Mouse (Mus musculus) embryonic facial prominence, embryonic 10.5 days (tissue): ENCODE data around the gene Tradd. TPM values are rescaled to one million over a fixed set of nuclear protein-coding genes. Genes with fewer than 3 reads are reported as not detected.

ENCODE experiments used
- DNase-seq: peaks from one replicate; pipeline ENCODE4 v3.0.0-alpha.2; 2017; ENCODE audit warnings: low spot score
- H3K27ac ChIP-seq: fragments of 300-500 bp; sonication (generic); replicated peaks from 2 replicates; pipeline ENCODE4 v1.5.1; 2016; ENCODE audit warnings: mild to moderate bottlenecking
- H3K27me3 ChIP-seq: fragments of 300-500 bp; sonication (generic); replicated peaks from 2 replicates; pipeline ENCODE4 v1.6.1; 2016; ENCODE audit warnings: low read depth, mild to moderate bottlenecking; ENCODE audit not compliant: poor library complexity, severe bottlenecking
- H3K36me3 ChIP-seq: fragments of 300-500 bp; sonication (generic); replicated peaks from 2 replicates; pipeline ENCODE4 v1.6.1; 2016; ENCODE audit warnings: mild to moderate bottlenecking, moderate library complexity
- H3K4me1 ChIP-seq: fragments of 300-500 bp; sonication (generic); 2 replicates; pipeline ENCODE4 v1.6.1; 2016
- H3K4me3 ChIP-seq: fragments of 300-500 bp; sonication (generic); 2 replicates; pipeline ENCODE4 v1.5.1; 2016; ENCODE audit warnings: mild to moderate bottlenecking, moderate library complexity
- H3K9me3 ChIP-seq: fragments of 300-500 bp; sonication (generic); 2 replicates; pipeline ENCODE4 v1.6.1; 2016; ENCODE audit warnings: mild to moderate bottlenecking
- WGBS: fragments of 180-500 bp; shearing (Covaris S2); methylation state at CpG from one replicate; pipeline ENCODE4 v1.1.7; 2016; 5-methylcytosine and 5-hydroxymethylcytosine counted together
- polyA plus RNA-seq: library from polyadenylated mRNA; unstranded; fragments of >200 nt; fragmentation: Nextera tagmentation; extraction: Ambion mirVana; gene quantifications from 2 replicates; pipeline ENCODE4 v1.2.1, GENCODE M21; 2016

The Tradd gene
- polyA plus RNA-seq, 1 experiment from 2014 or later, result 16.7 TPM

DNA sequence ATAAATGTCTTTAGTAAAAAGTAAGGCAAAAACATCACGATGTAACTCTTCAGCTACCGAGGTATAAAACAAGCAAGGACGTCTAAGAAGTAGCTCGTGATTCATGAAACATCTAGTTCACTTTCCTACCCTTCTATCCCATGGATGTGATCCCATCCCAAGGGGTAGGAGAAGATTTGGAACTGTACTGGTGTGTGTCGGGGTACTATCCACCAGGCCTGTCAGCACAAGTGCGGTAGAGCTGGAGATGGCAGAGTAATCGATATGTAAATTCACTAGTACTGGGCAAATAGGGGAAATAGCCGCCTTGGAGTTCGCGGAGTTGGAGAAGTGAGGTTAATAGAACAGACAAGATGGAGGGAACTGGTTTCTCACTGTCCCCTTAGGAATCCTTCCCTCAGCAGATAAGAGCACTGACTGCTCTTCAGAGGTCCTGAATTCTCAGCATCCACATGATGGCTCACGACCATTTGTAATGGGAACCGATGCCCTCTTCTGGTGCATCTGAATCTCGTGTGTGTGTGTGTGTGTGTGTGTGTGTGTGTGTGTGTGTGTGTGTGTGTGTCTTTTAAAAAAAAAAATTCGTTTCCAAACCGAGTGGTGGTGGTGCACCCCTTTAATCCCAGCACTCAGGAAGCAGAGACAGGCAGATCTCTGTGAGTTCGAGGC, 1.0 kb downstream of the Tradd start:
- H3K4me1 ChIP-seq, result peaks cover 47% of the 10 kb centered on the region
- DNase-seq, result no peak
- peak overlapping the region; percentile 76 for H3K4me3 ChIP-seq
- no peaks in the 10 kb centered on the region for H3K36me3 ChIP-seq
- H3K27me3 ChIP-seq, result peaks cover 100% of the 10 kb centered on the region
- 40% methylated on average over 16 of the region's 16 CpGs for WGBS
- no peak overlapping the region for H3K27ac ChIP-seq
- H3K9me3 ChIP-seq, result peaks cover 4% of the 10 kb centered on the region

GRCm38 (mm10) chr8:105261326-105261980, 3.0 kb downstream of the Tradd start:
- Histone ChIP-seq H3K27ac (no peak overlapping the region), H3K4me1 (peaks cover 32% of the 10 kb centered on the region), H3K27me3 (peaks cover 100% of the 10 kb centered on the region), H3K36me3 (no peaks in the 10 kb centered on the region), H3K4me3 (no peak overlapping the region), H3K9me3 (peaks cover 4% of the 10 kb centered on the region)
- 83% methylated on average over 12 of the region's 12 CpGs for WGBS
- no peak for DNase-seq

DNA sequence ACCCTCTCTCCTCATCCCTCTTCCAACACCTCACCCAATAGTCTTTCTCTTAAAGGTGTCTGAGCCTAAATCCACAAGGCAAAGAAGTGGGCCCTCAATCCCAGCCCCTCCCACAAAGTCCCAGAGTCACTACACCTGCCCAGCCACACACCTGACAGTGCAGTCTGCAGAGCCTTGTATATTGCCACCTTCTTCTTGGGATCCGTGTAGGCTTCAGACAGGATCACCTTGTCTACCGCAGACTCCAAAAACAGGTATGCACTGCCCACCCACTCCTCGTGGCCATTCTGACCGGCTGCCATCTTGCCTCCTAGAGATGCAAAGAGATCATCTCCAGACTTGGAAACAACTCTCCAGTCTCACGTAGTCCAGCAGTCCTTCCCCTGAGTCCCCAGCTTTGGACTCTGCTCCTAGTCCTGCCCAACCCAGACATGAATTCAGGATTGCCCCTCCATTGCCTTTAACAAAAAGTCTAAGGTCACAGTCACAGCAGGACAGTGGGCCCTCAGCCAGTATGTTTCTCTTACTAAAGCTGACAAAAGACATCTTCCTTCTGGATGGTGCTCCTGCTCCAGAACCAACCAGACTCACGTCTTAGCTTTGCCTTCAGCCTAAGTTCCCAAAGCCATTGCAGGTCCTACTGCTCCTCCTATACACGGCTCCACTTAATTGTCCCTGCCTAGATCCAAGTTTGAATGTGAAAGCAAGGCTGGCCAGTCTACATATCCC, 3.9 kb downstream of the Tradd start:
- peaks cover 32% of the 10 kb centered on the region for H3K4me1 ChIP-seq
- DNase-seq, result no peak
- H3K9me3 ChIP-seq, result no peaks in the 10 kb centered on the region; the same call in 1 of the 2 replicates
- 63% methylated on average over 7 of the region's 7 CpGs for WGBS
- no peak overlapping the region for H3K4me3 ChIP-seq
- peaks cover 100% of the 10 kb centered on the region for H3K27me3 ChIP-seq
- H3K27ac ChIP-seq, result no peak overlapping the region
- no peaks in the 10 kb centered on the region for H3K36me3 ChIP-seq

DNA sequence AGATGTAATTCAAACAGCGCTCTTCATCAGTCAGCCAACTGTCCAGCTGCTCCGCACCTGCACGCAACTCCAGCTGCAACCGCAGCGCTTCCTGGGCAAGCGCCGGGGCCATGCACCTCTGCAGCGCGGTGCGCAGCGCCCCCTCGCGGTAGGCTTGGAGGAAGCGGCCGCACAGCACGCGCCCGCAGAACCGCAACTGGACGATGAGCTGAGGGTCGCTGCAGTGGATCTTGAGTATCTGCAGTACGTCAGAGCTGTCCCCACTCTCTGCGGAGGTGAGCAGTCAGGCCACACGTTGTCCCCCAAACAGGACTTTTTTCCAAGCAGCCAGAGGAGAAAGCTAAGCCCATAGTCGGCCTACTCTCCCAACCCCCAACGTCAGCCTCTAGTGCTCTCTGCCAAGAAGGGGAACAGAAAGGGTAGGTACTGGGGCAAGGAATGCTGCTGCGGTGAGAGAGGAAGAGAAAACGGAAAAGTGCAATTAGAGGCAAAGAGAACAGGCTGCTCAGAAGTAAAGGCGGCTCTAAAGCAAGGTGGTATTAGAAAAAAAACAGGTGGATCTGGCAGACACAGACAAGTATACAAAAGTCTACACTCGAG, 4.6 kb downstream of the Tradd start:
- Histone ChIP-seq H3K4me1 (peaks cover 34% of the 10 kb centered on the region), H3K9me3 (no peaks in the 10 kb centered on the region; the same call in 1 of the 2 replicates), H3K36me3 (no peaks in the 10 kb centered on the region), H3K4me3 (peak overlapping the region; percentile 57), H3K27me3 (peaks cover 100% of the 10 kb centered on the region), H3K27ac (no peak overlapping the region)
- WGBS, result 3% methylated on average over 30 of the region's 30 CpGs
- DNase-seq, result peak; percentile 89

DNA sequence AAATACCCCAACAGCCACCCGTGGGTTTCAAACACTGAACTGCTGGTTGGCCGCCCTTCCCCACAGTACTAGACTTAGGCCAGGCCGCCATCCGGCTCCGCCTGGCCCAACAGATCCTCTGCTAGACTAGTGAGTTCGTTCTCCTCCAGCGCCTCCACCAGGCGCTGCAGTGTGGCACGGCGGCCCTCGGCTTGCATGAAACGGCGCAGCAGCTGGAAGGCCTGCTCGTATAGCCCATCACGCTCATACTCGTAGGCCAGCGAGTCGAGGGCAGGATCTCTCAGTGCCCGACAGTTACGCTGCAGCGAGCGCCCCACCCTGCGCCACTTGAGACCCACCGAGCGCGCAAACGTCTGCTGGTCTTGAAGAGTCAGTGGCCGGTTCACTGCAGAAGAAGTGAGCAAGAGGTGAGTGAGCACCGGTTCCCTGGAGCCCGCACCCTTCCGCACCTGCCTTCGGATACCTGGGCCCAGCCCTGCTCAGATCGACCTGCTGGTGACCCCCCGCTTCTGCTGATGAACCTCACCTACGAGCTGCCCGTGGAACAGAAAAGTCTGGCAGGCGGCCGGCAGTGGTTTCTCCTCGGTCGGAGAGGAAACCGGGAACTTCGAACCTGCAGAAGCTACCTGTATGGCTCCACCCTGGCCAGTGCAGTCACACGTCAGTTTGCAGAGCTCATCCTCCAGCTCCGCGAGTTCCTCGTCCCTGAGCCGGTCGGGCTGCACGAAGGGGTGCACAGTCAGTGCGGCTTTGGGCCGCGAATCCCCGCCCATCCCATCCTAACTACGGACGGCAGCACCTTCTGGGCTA, 5.3 kb downstream of the Tradd start:
- H3K36me3 ChIP-seq, result no peaks in the 10 kb centered on the region
- peaks cover 96% of the 10 kb centered on the region for H3K27me3 ChIP-seq
- peak overlapping the region; percentile 57 for H3K4me3 ChIP-seq
- H3K9me3 ChIP-seq, result no peaks in the 10 kb centered on the region; the same call in 1 of the 2 replicates
- peak; percentile 70 for DNase-seq
- 2% methylated on average over 55 of the region's 55 CpGs for WGBS
- H3K4me1 ChIP-seq, result peaks cover 34% of the 10 kb centered on the region
- no peak overlapping the region for H3K27ac ChIP-seq

DNA sequence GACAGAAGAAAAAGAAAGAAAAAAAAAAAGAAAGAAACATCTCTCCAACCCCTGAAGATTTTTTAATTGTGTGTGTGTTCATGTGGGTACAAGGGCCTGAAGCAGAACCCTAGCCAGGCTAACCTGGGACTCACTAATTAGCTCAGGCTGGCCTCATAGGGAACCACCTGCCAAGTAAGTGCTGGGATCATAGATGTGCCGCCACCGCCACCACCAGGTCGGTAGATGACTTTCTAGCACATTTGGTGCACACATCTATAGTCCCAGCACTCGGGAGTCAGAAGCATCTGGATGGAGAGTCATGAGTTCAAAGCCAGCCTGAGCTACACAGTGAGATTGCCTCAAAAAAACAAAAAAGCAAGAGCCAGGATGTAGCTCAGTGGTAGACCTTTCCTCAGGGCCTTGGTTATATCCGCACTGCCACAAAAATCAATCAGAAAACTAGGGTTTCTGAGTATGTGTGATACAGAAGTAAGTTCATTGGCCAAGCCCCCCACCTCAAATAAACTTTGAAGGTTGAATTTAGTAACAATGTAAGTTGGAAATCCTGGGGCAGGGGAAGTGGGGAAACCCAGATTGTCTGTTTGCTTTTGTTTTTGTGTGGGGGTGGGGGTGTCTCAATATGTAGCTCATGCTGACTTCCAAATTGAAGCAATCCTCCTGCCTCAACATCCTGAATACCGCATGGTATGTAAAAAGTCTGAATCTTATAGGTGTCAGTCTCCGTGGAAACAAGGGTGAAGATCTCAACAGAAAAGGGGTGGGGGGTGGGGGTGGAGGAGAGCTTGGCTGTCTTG, 6.9 kb downstream of the Tradd start:
- WGBS, result 66% methylated on average over 7 of the region's 7 CpGs
- H3K27me3 ChIP-seq, result peaks cover 83% of the 10 kb centered on the region

GRCm38 (mm10) chr8:105254966-105255350, 9.5 kb downstream of the Tradd start, which contains the start of gene B3gnt9:
TSS of gene B3gnt9 (minus strand) at chr8:105255153.
- H3K27me3 ChIP-seq, result peaks cover 58% of the 10 kb centered on the region
- peak within 1 kb of the TSS; percentile 72 for H3K4me3 ChIP-seq
- H3K27ac ChIP-seq, result peak within 1 kb of the TSS; percentile 82
- peaks cover 32% of the 10 kb centered on the region for H3K36me3 ChIP-seq
- peaks cover 36% of the 10 kb centered on the region for H3K4me1 ChIP-seq
- no peaks in the 10 kb centered on the region for H3K9me3 ChIP-seq
- DNase-seq, result peak; percentile 71
- under 1% methylated on average over 14 of the region's 14 CpGs for WGBS

More for the DNA sequence above, 6.9 kb downstream of the Tradd start:
- Histone ChIP-seq H3K4me3 (no peak overlapping the region), H3K27ac (no peak overlapping the region), H3K36me3 (peaks cover 7% of the 10 kb centered on the region), H3K9me3 (no peaks in the 10 kb centered on the region; the same call in 1 of the 2 replicates), H3K4me1 (peaks cover 37% of the 10 kb centered on the region)
- DNase-seq, result no peak

- Histone ChIP-seq H3K4me1 (peaks cover 30% of the 10 kb centered on the region), H3K27me3 (peaks cover 52% of the 10 kb centered on the region), H3K27ac (peak overlapping the region; percentile 82), H3K36me3 (peaks cover 38% of the 10 kb centered on the region), H3K4me3 (peak overlapping the region; percentile 72), H3K9me3 (no peaks in the 10 kb centered on the region)
- peak; percentile 94 for DNase-seq
- under 1% methylated on average over 74 of the region's 74 CpGs for WGBS
Measured at GRCm38 (mm10) chr8:105254152-105254965, 10.1 kb downstream of the Tradd start.

GRCm38 (mm10) chr8:105253766-105254151, 10.7 kb downstream of the Tradd start:
- no peak for DNase-seq
- Histone ChIP-seq H3K4me3 (peak overlapping the region; percentile 72), H3K27me3 (peaks cover 46% of the 10 kb centered on the region), H3K36me3 (peaks cover 44% of the 10 kb centered on the region), H3K27ac (no peak overlapping the region; the same call in 1 of the 2 replicates), H3K9me3 (no peaks in the 10 kb centered on the region), H3K4me1 (peaks cover 24% of the 10 kb centered on the region)
- WGBS, result 37% methylated on average over 20 of the region's 20 CpGs

- H3K4me1 ChIP-seq, result peaks cover 21% of the 10 kb centered on the region
- no peak overlapping the region for H3K27ac ChIP-seq
- WGBS, result 90% methylated on average over 10 of the region's 10 CpGs
- DNase-seq, result no peak
- H3K36me3 ChIP-seq, result peaks cover 53% of the 10 kb centered on the region
- H3K27me3 ChIP-seq, result peaks cover 37% of the 10 kb centered on the region
- no peak overlapping the region for H3K4me3 ChIP-seq
- H3K9me3 ChIP-seq, result no peaks in the 10 kb centered on the region
Measured at GRCm38 (mm10) chr8:105252680-105253537, 11.5 kb downstream of the Tradd start.
